Mouse (Mus musculus): Measurements from ENCODE around the gene Ccdc13. TPM values are rescaled to one million over a fixed set of nuclear protein-coding genes. Genes with fewer than 3 reads are reported as not detected.

Ccdc13 gene
- polyA plus RNA-seq, 1 experiment = 0.01 TPM

DNA sequence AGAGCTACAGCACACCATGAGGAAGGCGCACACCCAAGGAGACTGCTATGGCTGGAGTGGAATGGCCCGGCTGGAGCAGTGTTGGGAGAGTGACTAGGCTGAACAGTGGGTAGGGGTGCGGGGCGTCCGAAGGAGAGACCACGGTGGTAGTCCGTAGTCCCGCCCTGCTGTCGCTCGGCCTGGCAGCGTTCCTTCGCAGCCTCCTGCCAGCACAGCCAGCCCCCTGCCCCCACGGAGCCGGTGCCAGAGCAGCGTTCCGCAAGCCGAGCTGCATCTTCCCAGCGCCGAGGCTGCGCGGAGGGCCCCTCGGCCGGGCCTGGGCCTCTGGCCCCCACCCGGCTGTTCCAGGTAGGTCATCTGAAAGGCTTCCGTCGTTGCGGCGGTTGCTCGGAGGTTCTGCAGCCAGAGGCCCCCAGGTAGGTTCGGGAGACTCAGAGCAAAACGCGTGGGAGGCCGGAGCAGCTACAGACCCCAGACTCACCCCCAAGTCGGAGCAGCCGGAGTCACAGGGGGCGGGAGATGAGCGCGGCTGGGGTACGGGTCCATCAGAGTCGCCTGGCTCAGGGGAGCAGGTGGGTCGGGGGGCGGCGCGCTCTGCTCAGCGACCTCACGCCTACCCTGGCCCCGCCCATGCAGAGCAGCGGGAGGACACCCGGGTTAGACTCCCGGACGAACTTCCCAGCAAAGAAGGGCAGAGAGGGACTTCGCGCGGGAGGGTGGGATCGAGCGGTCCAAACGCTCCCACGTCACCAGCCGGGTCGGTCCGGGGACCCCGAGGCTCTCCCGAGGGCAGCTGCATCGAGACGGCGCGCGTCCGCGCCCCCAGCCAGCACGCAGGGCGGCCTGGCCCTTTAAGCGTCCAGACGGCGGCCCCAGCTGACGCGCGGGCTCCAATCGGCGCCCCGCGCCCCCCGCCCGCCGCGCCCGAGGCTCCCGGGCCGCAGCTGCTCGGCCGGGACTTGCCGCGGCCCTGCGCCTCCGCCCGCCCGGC, 79.9 kb downstream of the Ccdc13 start, which contains the start of gene Zfp651:
Gene Zfp651, plus strand, starts transcription at position 240 of the 991 bp plus-strand sequence.
- H3K36me3 ChIP-seq (ENCODE audit: control insufficient read depth, insufficient read depth) = peaks cover 8% of the 10 kb centered on the region
- no peaks in the 10 kb centered on the region for H3K79me2 ChIP-seq (ENCODE audit: control insufficient read depth, insufficient read depth)

DNA sequence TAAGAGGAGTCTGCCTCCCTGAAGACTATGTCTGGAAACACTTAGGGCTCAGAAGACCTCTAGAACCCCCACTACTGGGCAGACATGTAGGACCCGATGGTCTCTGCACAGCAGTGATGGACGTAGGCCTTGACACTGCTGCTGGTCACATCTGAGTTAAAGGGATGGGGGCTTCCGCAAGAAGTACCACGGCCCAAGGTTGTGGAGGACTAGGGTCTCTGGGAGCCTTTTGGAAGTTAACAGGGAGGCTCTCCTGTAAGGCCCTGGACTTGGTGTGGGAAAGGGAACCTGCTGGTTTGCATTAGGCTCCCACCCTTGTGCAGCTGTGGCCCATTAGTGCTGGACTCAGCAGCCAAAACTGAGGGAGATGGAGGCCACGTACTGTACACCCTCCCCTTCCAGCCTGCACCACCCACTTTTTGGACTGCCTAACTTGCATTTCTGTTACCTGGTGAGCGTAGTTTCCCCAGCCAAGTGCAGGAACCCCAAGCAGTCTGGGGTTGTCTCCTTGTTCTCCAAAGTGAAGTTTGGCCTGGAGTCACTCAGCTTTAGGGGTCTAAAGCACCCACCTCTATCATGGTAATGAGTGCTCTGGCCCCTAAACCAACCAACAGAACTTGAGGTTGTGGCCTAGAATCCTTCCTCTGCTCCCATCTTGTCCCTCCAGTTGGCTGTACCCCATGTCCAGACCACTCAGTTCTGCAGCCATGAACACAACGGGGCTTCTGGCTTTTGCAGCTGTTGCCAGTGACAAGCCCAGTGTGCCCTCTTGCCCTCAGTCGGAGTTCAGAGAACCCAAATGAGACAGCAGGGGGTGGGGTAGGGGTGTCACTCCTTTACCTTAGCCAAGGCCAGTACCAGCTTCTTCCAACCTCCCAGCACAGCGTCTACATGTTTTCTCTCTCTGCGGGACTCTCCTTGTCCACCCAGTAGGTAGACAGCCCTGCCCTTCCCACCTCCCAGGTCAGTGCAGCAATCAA, 81.1 kb downstream of the Ccdc13 start:
- Histone ChIP-seq H3K79me2 (ENCODE audit: control insufficient read depth, insufficient read depth) (no peaks in the 10 kb centered on the region), H3ac (ENCODE audit: control insufficient read depth, insufficient read length) (peak overlapping the region; percentile 78), H3K4me3 (peak overlapping the region; percentile 38), H3K27me3 (ENCODE audit: control insufficient read depth, insufficient read depth, insufficient read length) (no peaks in the 10 kb centered on the region), H3K36me3 (ENCODE audit: control insufficient read depth, insufficient read depth) (peaks cover 21% of the 10 kb centered on the region), H3K4me2 (ENCODE audit: low read depth) (peak overlapping the region; percentile 81)
- TF ChIP-seq POLR2A (IDR thresholded peaks at IDR 0.05; ENCODE audit: insufficient read length, low read depth) (peak; percentile 30), MYOD1 (IDR thresholded peaks at IDR 0.05; ENCODE audit: control insufficient read depth in 1 of 3, insufficient read length in 2 of 3, low read depth in 2 of 3) (peak in 2 of 3 experiments; percentile 69 to 82), TCF3 (IDR thresholded peaks at IDR 0.05; ENCODE audit: insufficient read length, low read depth) (no peak), USF1 (IDR thresholded peaks at IDR 0.05; ENCODE audit: low read depth) (no peak), CEBPB (IDR thresholded peaks at IDR 0.05; ENCODE audit: insufficient read depth, poor library complexity, severe bottlenecking) (no peak), MAX (IDR thresholded peaks at IDR 0.05; ENCODE audit: low read depth) (no peak), TCF12 (IDR thresholded peaks at IDR 0.05; ENCODE audit: insufficient read depth, poor library complexity, severe bottlenecking) (no peak), POLR2AphosphoS2 (IDR thresholded peaks at IDR 0.05; ENCODE audit: insufficient read length, low read depth) (peak; percentile 90), REST (IDR thresholded peaks at IDR 0.05; ENCODE audit: insufficient read depth, insufficient read length) (no peak), MYOG (IDR thresholded peaks at IDR 0.05; ENCODE audit: control insufficient read depth in 1 of 3, insufficient read depth in 1 of 3, insufficient read length in 2 of 3, low read depth in 2 of 3) (peak; percentile 30 to 81 (median 59)), SRF (IDR thresholded peaks at IDR 0.05; ENCODE audit: control insufficient read depth, insufficient read length, low read depth) (no peak), E2F4 (IDR thresholded peaks at IDR 0.05; ENCODE audit: insufficient read depth) (no peak)

More for the DNA sequence above, 79.9 kb downstream of the Ccdc13 start, which contains the start of gene Zfp651:
- peak within 1 kb of the TSS; percentile 81 for H3K4me2 ChIP-seq (ENCODE audit: low read depth)
- peak within 1 kb of the TSS; percentile 38 for H3K4me3 ChIP-seq
- peak within 1 kb of the TSS; percentile 78 for H3ac ChIP-seq (ENCODE audit: control insufficient read depth, insufficient read length)
- no peaks in the 10 kb centered on the region for H3K27me3 ChIP-seq (ENCODE audit: control insufficient read depth, insufficient read depth, insufficient read length)
- TF ChIP-seq REST (IDR thresholded peaks at IDR 0.05; ENCODE audit: insufficient read depth, insufficient read length) = no peak
- no peak for TF ChIP-seq E2F4 (IDR thresholded peaks at IDR 0.05; ENCODE audit: insufficient read depth)
- TF ChIP-seq MYOD1 (IDR thresholded peaks at IDR 0.05; ENCODE audit: control insufficient read depth in 1 of 3, insufficient read length in 2 of 3, low read depth in 2 of 3) = peak in 1 of 3 experiments; percentile 67
- peak; percentile 84 for TF ChIP-seq POLR2AphosphoS2 (IDR thresholded peaks at IDR 0.05; ENCODE audit: insufficient read length, low read depth)
- no peak for TF ChIP-seq SRF (IDR thresholded peaks at IDR 0.05; ENCODE audit: control insufficient read depth, insufficient read length, low read depth)
- TF ChIP-seq TCF3 (IDR thresholded peaks at IDR 0.05; ENCODE audit: insufficient read length, low read depth) = no peak
- peak; percentile 4 for TF ChIP-seq USF1 (IDR thresholded peaks at IDR 0.05; ENCODE audit: low read depth)
- TF ChIP-seq MAX (IDR thresholded peaks at IDR 0.05; ENCODE audit: low read depth) = no peak
- TF ChIP-seq TCF12 (IDR thresholded peaks at IDR 0.05; ENCODE audit: insufficient read depth, poor library complexity, severe bottlenecking) = no peak
- TF ChIP-seq POLR2A (IDR thresholded peaks at IDR 0.05; ENCODE audit: insufficient read length, low read depth) = peak; percentile 61
- no peak for TF ChIP-seq CEBPB (IDR thresholded peaks at IDR 0.05; ENCODE audit: insufficient read depth, poor library complexity, severe bottlenecking)
- peak in 1 of 3 experiments; percentile 65 for TF ChIP-seq MYOG (IDR thresholded peaks at IDR 0.05; ENCODE audit: control insufficient read depth in 1 of 3, insufficient read depth in 1 of 3, insufficient read length in 2 of 3, low read depth in 2 of 3)

DNA sequence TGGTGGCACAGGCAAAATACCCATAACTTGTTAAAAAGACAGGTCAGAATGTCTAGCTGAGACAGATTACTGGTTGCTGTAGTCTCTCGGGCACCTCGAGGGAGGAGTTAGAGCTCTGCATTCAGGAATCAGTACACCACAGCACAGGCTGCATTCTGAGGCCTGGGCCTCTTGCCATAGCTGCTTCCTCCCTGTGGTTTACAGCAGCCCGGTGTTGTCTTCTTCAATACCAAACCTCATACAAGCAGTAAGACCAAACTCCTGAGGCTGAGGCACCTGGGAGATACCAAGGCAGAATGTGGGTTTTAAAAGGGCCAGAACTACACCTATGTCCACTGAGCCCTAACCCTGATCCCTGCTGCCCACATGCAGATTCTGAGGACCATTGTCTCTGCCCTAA, 81.8 kb downstream of the Ccdc13 start:
- Histone ChIP-seq H3K79me2 (ENCODE audit: control insufficient read depth, insufficient read depth) (no peaks in the 10 kb centered on the region), H3ac (ENCODE audit: control insufficient read depth, insufficient read length) (no peak overlapping the region), H3K4me2 (ENCODE audit: low read depth) (no peak overlapping the region), H3K27me3 (ENCODE audit: control insufficient read depth, insufficient read depth, insufficient read length) (no peaks in the 10 kb centered on the region), H3K36me3 (ENCODE audit: control insufficient read depth, insufficient read depth) (peaks cover 27% of the 10 kb centered on the region), H3K4me3 (no peak overlapping the region)
- peak; percentile 39 for TF ChIP-seq POLR2AphosphoS2 (IDR thresholded peaks at IDR 0.05; ENCODE audit: insufficient read length, low read depth)
- no peak for TF ChIP-seq MAX (IDR thresholded peaks at IDR 0.05; ENCODE audit: low read depth)

DNA sequence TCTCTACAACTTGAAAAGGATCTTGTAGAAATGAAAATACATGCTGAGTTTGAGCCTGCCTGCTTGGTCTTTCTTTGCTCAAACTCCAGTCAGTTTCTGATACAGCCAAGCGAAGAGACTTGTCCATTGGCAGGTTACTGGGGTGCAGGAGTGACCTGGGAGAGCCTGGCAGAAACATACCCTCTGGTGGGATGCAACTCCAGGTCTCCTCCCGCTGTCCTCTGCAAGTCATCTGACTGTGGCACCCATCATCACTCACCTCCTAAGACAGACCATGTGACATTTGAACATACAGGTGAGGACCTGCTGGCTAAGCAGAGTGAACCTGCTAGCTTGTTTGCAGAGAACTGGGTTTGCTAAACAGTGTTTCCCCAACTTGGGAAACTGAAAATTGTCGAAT, 82.5 kb downstream of the Ccdc13 start:
- Histone ChIP-seq H3K4me2 (ENCODE audit: low read depth) (no peak overlapping the region), H3ac (ENCODE audit: control insufficient read depth, insufficient read length) (no peak overlapping the region), H3K79me2 (ENCODE audit: control insufficient read depth, insufficient read depth) (no peaks in the 10 kb centered on the region), H3K27me3 (ENCODE audit: control insufficient read depth, insufficient read depth, insufficient read length) (no peaks in the 10 kb centered on the region), H3K36me3 (ENCODE audit: control insufficient read depth, insufficient read depth) (peaks cover 34% of the 10 kb centered on the region), H3K4me3 (no peak overlapping the region)
- no peak for TF ChIP-seq MYOD1 (IDR thresholded peaks at IDR 0.05; ENCODE audit: control insufficient read depth in 1 of 3, insufficient read length in 2 of 3, low read depth in 2 of 3)
- no peak for TF ChIP-seq SRF (IDR thresholded peaks at IDR 0.05; ENCODE audit: control insufficient read depth, insufficient read length, low read depth)
- TF ChIP-seq MYOG (IDR thresholded peaks at IDR 0.05; ENCODE audit: control insufficient read depth in 1 of 3, insufficient read depth in 1 of 3, insufficient read length in 2 of 3, low read depth in 2 of 3) = no peak
- peak; percentile 65 for TF ChIP-seq POLR2AphosphoS2 (IDR thresholded peaks at IDR 0.05; ENCODE audit: insufficient read length, low read depth)
- TF ChIP-seq MAX (IDR thresholded peaks at IDR 0.05; ENCODE audit: low read depth) = no peak

Measured in myocyte (in vitro differentiated cells).